Comparison of ENCODE assay signal across 30 mouse cellular contexts in genomic region chr9:22879266-22879665, GRCm38 (mm10).
"Had no signal": no experiment of that assay in that cellular context is flagged by ENCODE, and none has a peak within 500 bp of the region (broad histone marks: within the 10 kb centered on the region; RNA-seq: fewer than 3 reads in every experiment).

No protein-coding gene starts in this region.

- H3K4me1 ChIP-seq: limb, embryonic 15.5 days; liver, embryonic 12.5 days; liver, embryonic 13.5 days; liver, embryonic 15.5 days; megakaryocyte, embryonic 14.5 days; midbrain, embryonic 10.5 days; midbrain, embryonic 12.5 days; midbrain, embryonic 13.5 days; midbrain, embryonic 15.5 days had no signal

- H3K9me3 ChIP-seq: limb, embryonic 10.5 days; limb, embryonic 12.5 days; limb, embryonic 13.5 days; limb, embryonic 15.5 days; liver, embryonic 12.5 days; liver, embryonic 13.5 days; liver, embryonic 15.5 days; lung, embryonic 15.5 days; midbrain, embryonic 10.5 days; midbrain, embryonic 12.5 days; midbrain, embryonic 13.5 days; midbrain, embryonic 15.5 days; neural tube, embryonic 12.5 days had no signal

- H3K36me3 ChIP-seq: limb, embryonic 10.5 days; limb, embryonic 12.5 days; limb, embryonic 13.5 days; limb, embryonic 15.5 days; liver, embryonic 12.5 days; liver, embryonic 13.5 days; liver, embryonic 15.5 days; lung, embryonic 15.5 days; midbrain, embryonic 10.5 days; midbrain, embryonic 12.5 days; midbrain, embryonic 13.5 days; midbrain, embryonic 15.5 days; neural tube, embryonic 12.5 days had no signal

- H3K4me3 ChIP-seq: limb, embryonic 10.5 days; limb, embryonic 12.5 days; limb, embryonic 13.5 days; limb, embryonic 15.5 days; liver, embryonic 12.5 days; liver, embryonic 13.5 days; liver, embryonic 15.5 days; lung, embryonic 15.5 days; megakaryocyte, embryonic 14.5 days; midbrain, embryonic 10.5 days; midbrain, embryonic 12.5 days; midbrain, embryonic 13.5 days; midbrain, embryonic 15.5 days; myocyte; neural tube, embryonic 12.5 days had no signal

- H3K27ac ChIP-seq: limb, embryonic 10.5 days; limb, embryonic 12.5 days; limb, embryonic 13.5 days; limb, embryonic 15.5 days; liver, embryonic 12.5 days; liver, embryonic 13.5 days; liver, embryonic 14.5 days; liver, embryonic 15.5 days; lung, embryonic 15.5 days; macrophage; midbrain, embryonic 10.5 days; midbrain, embryonic 12.5 days; midbrain, embryonic 13.5 days; midbrain, embryonic 15.5 days; neural tube, embryonic 12.5 days had no signal

- DNase-seq: left cerebral cortex, postnatal 4 days; liver; liver, embryonic 13.5 days; liver, postnatal 0 days; lung, adult 2 months; lung, postnatal 10 days; lung, postnatal 14 days; lung, postnatal 36 days; lung, postnatal 4 days; midbrain, embryonic 14.5 days had no signal

- H3K4me2 ChIP-seq: limb, embryonic 12.5 days; limb, embryonic 13.5 days; limb, embryonic 15.5 days; liver, embryonic 11.5 days; liver, embryonic 12.5 days; liver, embryonic 13.5 days; liver, embryonic 15.5 days; lung, embryonic 15.5 days; midbrain, embryonic 11.5 days; midbrain, embryonic 12.5 days; midbrain, embryonic 13.5 days; midbrain, embryonic 15.5 days; neural tube, embryonic 12.5 days had no signal

- H3K9ac ChIP-seq: limb, embryonic 12.5 days; limb, embryonic 13.5 days; limb, embryonic 15.5 days; liver, embryonic 12.5 days; liver, embryonic 13.5 days; liver, embryonic 14.5 days; liver, embryonic 15.5 days; liver, postnatal 0 days; lung, embryonic 15.5 days; midbrain, embryonic 12.5 days; midbrain, embryonic 13.5 days; midbrain, embryonic 15.5 days; neural tube, embryonic 12.5 days had no signal

- ATAC-seq: liver, embryonic 12.5 days; liver, postnatal 0 days; lung, postnatal 0 days; midbrain, embryonic 13.5 days; midbrain, embryonic 15.5 days; midbrain, embryonic 16.5 days had no signal

- H3K27me3 ChIP-seq: limb, embryonic 12.5 days; limb, embryonic 13.5 days; limb, embryonic 15.5 days; liver, embryonic 12.5 days; liver, embryonic 13.5 days; liver, embryonic 15.5 days; lung, embryonic 15.5 days; megakaryocyte, embryonic 14.5 days; midbrain, embryonic 12.5 days; midbrain, embryonic 13.5 days; midbrain, embryonic 15.5 days; neural tube, embryonic 12.5 days had no signal
